Mouse (Mus musculus) midbrain, postnatal 0 days (tissue): ENCODE measurements around the gene Atrn. TPM values are rescaled to one million over a fixed set of nuclear protein-coding genes. Genes with fewer than 3 reads are reported as not detected.

Experiments used
- ATAC-seq: fragments of 200-750 bp; cut with Nextera tagmentation; 2 replicates; pipeline ENCODE4 v1.8.0; 2017; ENCODE audit warnings: moderate number of reproducible peaks, mild to moderate bottlenecking, moderate TSS enrichment, moderate library complexity; ENCODE audit not compliant: low FRiP score
- DNase-seq: peaks from one replicate; pipeline ENCODE4 v3.0.0-alpha.2; 2015; ENCODE audit warnings: low spot score
- H3K27ac ChIP-seq: fragments of 300-500 bp; sonication (generic); 2 replicates; pipeline ENCODE4 v1.5.1; 2014; ENCODE audit warnings: low read depth, mild to moderate bottlenecking, low read length, mixed read lengths
- H3K27me3 ChIP-seq: fragments of 300-500 bp; sonication (generic); 2 replicates; pipeline ENCODE4 v1.6.1; 2014; ENCODE audit warnings: low read length, control low read depth, mixed read lengths; ENCODE audit not compliant: insufficient read depth
- H3K36me3 ChIP-seq: fragments of 300-500 bp; sonication (generic); 2 replicates; pipeline ENCODE4 v1.6.1; 2014; ENCODE audit warnings: low read length, control low read depth, mixed read lengths; ENCODE audit not compliant: insufficient read depth
- H3K4me1 ChIP-seq: fragments of 300-500 bp; sonication (generic); 2 replicates; pipeline ENCODE4 v1.6.1; 2014; ENCODE audit warnings: mild to moderate bottlenecking, control low read depth, antibody characterized with exemption, low read length, mixed read lengths; ENCODE audit not compliant: insufficient read depth
- H3K4me2 ChIP-seq: fragments of 300-500 bp; sonication (generic); 2 replicates; pipeline ENCODE4 v1.6.1; 2014; ENCODE audit warnings: low read depth, mild to moderate bottlenecking, low read length, mixed read lengths; ENCODE audit not compliant: poor library complexity, severe bottlenecking
- H3K4me3 ChIP-seq: fragments of 300-500 bp; sonication (generic); 2 replicates; pipeline ENCODE4 v1.5.1; 2014; ENCODE audit warnings: low read depth, mild to moderate bottlenecking, low read length, moderate library complexity
- H3K9ac ChIP-seq: fragments of 300-500 bp; sonication (generic); replicated peaks from 2 replicates; pipeline ENCODE4 v1.6.1; 2014; ENCODE audit warnings: mild to moderate bottlenecking, low read length, moderate library complexity, mixed read lengths; ENCODE audit not compliant: poor library complexity, severe bottlenecking
- H3K9me3 ChIP-seq: fragments of 300-500 bp; sonication (generic); 2 replicates; pipeline ENCODE4 v1.6.1; 2016; ENCODE audit warnings: low read length, control low read depth
- CTCF ChIP-seq: IDR thresholded peaks from 2 replicates; pipeline ENCODE4 v1.5.1; 2016; ENCODE audit warnings: antibody characterized with exemption, mild to moderate bottlenecking
- WGBS: fragments of 180-500 bp; shearing (Covaris S2); extraction: QIAGEN DNeasy Blood & Tissue Kit; methylation state at CpG from one replicate; pipeline ENCODE4 v1.1.7; 2014; 5-methylcytosine and 5-hydroxymethylcytosine counted together
- polyA plus RNA-seq: library from polyadenylated mRNA; unstranded; fragments of >200 nt; fragmentation: Nextera tagmentation; extraction: Ambion mirVana; gene quantifications from 2 replicates; pipeline ENCODE4 v1.2.1, GENCODE M21; 2015
- total RNA-seq: library from RNA; depleted of rRNA; stranded (reverse); fragments of >200 nt; gene quantifications from 2 replicates; pipeline ENCODE4 v1.2.3, GENCODE M21; 2014

The Atrn gene
- total and polyA plus RNA-seq, 2 experiments from 2014 or later, result 13.5 to 84.4 TPM

- WGBS, result 94% methylated on average over 5 of the region's 5 CpGs
- Histone ChIP-seq H3K4me2 (no peak overlapping the region), H3K27me3 (no peaks in the 10 kb centered on the region), H3K27ac (no peak overlapping the region), H3K9me3 (no peaks in the 10 kb centered on the region), H3K4me3 (no peak overlapping the region), H3K4me1 (no peaks in the 10 kb centered on the region), H3K36me3 (no peaks in the 10 kb centered on the region), H3K9ac (no peak overlapping the region)
- ATAC-seq (no peak), DNase-seq (no peak)
- no peak for TF ChIP-seq CTCF
These were observed 23.7 kb downstream of the Atrn start for GRCm38 (mm10) chr2:130929994-130930393.

- Histone ChIP-seq H3K36me3 (no peaks in the 10 kb centered on the region; the same call in 1 of the 2 replicates), H3K9me3 (no peaks in the 10 kb centered on the region), H3K27ac (no peak overlapping the region), H3K4me2 (no peak overlapping the region), H3K27me3 (no peaks in the 10 kb centered on the region), H3K4me1 (no peaks in the 10 kb centered on the region), H3K4me3 (no peak overlapping the region), H3K9ac (no peak overlapping the region)
- DNase-seq (no peak), ATAC-seq (no peak)
- no peak for TF ChIP-seq CTCF
- WGBS, result 92% methylated on average over 12 of the region's 12 CpGs
These were observed 26.6 kb downstream of the Atrn start for GRCm38 (mm10) chr2:130932865-130933264.

- Histone ChIP-seq H3K36me3 (peaks cover 11% of the 10 kb centered on the region), H3K9ac (no peak overlapping the region), H3K27ac (no peak overlapping the region), H3K9me3 (no peaks in the 10 kb centered on the region), H3K4me2 (no peak overlapping the region), H3K4me1 (no peaks in the 10 kb centered on the region), H3K4me3 (no peak overlapping the region), H3K27me3 (no peaks in the 10 kb centered on the region)
- 66% methylated on average over 2 of the region's 2 CpGs for WGBS
- ATAC-seq (no peak), DNase-seq (no peak)
- no peak for TF ChIP-seq CTCF
These were observed 43.5 kb downstream of the Atrn start for GRCm38 (mm10) chr2:130949781-130950180.

- WGBS, result 0% methylated on average over 1 of the region's 1 CpGs
- peaks cover 10% of the 10 kb centered on the region for H3K36me3 ChIP-seq
- H3K4me2 ChIP-seq, result no peak overlapping the region
- no peak overlapping the region for H3K4me3 ChIP-seq
- no peaks in the 10 kb centered on the region for H3K9me3 ChIP-seq
- H3K9ac ChIP-seq, result no peak overlapping the region
- TF ChIP-seq CTCF, result peak; percentile 94
- DNase-seq (peak; percentile 89), ATAC-seq (no peak)
- no peaks in the 10 kb centered on the region for H3K4me1 ChIP-seq
- no peaks in the 10 kb centered on the region for H3K27me3 ChIP-seq
- no peak overlapping the region for H3K27ac ChIP-seq
These were observed 44.3 kb downstream of the Atrn start for GRCm38 (mm10) chr2:130950548-130950947.

- no peak overlapping the region for H3K4me2 ChIP-seq
- no peaks in the 10 kb centered on the region for H3K9me3 ChIP-seq
- 80% methylated on average over 2 of the region's 2 CpGs for WGBS
- TF ChIP-seq CTCF, result no peak
- H3K27me3 ChIP-seq, result no peaks in the 10 kb centered on the region
- H3K9ac ChIP-seq, result no peak overlapping the region
- no peak overlapping the region for H3K4me3 ChIP-seq
- H3K27ac ChIP-seq, result no peak overlapping the region
- ATAC-seq (no peak), DNase-seq (no peak)
- no peaks in the 10 kb centered on the region for H3K4me1 ChIP-seq
- H3K36me3 ChIP-seq, result peaks cover 13% of the 10 kb centered on the region; the same call in 1 of the 2 replicates
These were observed 52.6 kb downstream of the Atrn start for GRCm38 (mm10) chr2:130958906-130959305.

GRCm38 (mm10) chr2:130961851-130962250, 55.6 kb downstream of the Atrn start:
- Histone ChIP-seq H3K4me2 (no peak overlapping the region), H3K27me3 (no peaks in the 10 kb centered on the region), H3K9ac (no peak overlapping the region), H3K36me3 (peaks cover 12% of the 10 kb centered on the region; the same call in 1 of the 2 replicates), H3K27ac (no peak overlapping the region), H3K4me3 (no peak overlapping the region), H3K9me3 (no peaks in the 10 kb centered on the region), H3K4me1 (no peaks in the 10 kb centered on the region)
- peak; percentile 56 for DNase-seq
- peak; percentile 81 for TF ChIP-seq CTCF
- ATAC-seq, result no peak
